Mouse (Mus musculus) B cell, adult (primary cell): ENCODE results near the gene Olfr1428. TPM values are rescaled to one million over a fixed set of nuclear protein-coding genes. Genes with fewer than 3 reads are reported as not detected.

Source experiments
- total RNA-seq: library from RNA; stranded (reverse); gene quantifications from 4 replicates; pipeline ENCODE4 v1.2.4, GENCODE M21; 2023; ENCODE audit not compliant: inconsistent age

Olfr1428 gene
- not detected in 4 replicates for total RNA-seq

DNA sequence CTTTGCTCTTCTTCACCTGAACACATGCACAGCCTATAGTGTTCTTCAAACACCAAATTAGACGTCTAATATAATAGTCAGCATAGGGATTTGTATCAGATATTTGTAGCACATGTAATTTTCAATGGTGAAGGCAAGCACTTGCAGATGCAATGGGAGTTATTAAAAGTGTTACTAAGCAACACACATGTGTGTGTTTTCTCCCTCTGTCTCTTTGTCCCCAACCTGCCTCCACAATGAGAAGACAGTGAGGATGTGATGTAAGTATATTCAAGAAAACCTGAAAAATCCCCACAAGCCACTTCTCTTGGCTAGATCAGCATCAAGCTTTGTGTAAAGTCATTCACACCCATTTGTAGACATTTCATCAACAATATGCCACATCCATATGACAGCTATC is at the start of gene Olfr1428:
Gene Olfr1428, minus strand, starts transcription at position 101 of the 400 bp plus-strand sequence.

DNA sequence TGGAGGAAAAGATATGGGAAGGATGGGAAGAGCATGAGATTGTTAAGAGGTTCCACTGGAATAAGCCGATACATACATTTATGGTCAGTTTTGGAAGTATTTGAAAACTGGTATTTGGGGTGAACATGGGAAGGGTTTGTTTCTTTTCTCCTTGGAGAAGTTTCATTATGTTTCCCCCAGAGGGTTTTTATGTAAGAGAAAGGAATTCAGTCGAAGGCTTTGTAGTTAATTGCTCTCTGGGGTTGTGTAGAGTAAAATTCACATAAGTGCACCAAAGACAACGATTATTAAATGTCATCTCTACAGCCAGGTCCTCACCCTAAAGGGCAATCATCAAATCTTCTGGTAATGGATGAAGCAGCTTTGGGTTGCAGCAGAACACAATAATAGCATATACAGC is 7.4 kb upstream of the Olfr1428 start, which contains the start of gene Olfr76:
Gene Olfr76, minus strand, starts transcription at position 101 of the 400 bp plus-strand sequence.

DNA sequence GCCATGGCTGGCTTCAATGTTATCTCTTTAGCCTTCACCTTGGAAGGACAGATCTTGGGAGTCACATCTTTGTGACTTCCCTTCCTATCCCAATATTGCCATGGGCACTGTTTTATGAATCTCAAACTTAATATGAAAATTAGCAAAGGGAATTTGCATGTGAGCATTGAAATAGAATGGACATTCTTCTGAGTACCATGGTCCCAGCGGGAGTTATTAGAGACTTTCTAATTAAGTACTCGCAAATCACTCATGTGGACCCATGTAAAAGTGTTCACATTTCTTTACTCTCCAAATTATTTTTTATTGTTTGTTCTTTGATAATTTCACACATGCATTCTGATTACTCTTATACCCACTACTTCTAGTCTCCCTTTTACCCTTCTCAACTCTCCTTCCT is 12.5 kb downstream of the Olfr1428 start, which contains the start of gene Olfr1427:
Gene Olfr1427, minus strand, starts transcription at position 101 of the 400 bp plus-strand sequence.

DNA sequence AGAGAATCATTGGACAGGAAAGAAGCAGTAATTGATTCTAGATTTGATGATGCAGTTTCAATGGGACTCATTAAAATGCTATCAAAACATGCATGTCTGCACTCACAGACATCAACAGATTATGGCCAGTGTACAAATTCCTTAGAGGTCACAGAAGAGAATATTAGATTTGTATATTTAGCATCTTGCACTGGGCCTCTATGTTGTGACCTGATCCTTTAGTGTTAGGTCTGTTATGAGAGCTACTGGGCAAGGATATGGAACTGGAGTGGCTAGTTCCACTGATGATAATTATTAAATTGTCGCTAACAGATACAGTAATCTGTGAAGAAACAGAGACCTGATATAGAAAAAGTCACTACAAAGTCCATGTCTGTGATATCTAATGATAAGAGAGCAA is 23.8 kb downstream of the Olfr1428 start, which contains the start of gene Olfr1426:
Gene Olfr1426, minus strand, starts transcription at position 101 of the 400 bp plus-strand sequence.

DNA sequence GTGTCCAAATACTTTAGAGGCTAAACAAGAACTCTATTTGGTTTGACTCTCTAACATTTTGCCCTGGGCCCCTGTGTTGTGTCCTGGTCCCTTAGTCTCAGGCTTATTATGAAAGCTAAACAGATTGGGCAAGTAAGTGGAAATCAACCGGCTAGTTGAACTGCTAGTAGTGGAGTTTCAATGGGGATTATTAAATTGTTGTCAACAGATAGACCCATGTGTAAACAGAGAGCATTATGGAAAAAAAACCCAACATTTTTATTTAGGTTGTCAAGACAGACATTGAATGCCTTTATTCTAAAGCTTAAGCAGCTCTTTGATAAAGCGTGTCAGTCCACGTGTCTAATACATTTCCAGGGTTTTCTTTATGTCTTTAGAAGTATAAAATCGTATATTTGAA is 38.1 kb downstream of the Olfr1428 start, which contains the start of gene Olfr1425:
Gene Olfr1425, minus strand, starts transcription at position 101 of the 400 bp plus-strand sequence.

DNA sequence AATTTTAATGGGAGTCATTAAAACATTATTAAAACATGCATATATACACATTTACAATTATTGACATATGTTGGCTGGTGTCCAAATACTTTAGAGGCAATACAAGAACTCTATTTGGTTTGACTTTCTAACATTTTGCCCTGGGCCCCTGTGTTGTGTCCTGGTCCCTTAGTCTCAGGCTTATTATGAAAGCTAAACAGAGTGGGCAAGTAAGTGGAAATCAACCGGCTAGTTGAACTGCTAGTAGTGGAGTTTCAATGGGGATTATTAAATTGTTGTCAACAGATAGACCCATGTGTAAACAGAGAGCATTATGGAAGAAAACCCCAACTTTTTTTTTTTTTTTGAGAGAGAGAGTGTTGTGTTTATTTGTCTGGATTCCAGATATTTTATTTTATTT is 53.1 kb downstream of the Olfr1428 start, which contains the start of gene Olfr1424:
Gene Olfr1424, minus strand, starts transcription at position 101 of the 400 bp plus-strand sequence.

Other genes starting within 250 kb of the Olfr1428 start
- not detected in 4 replicates for gene Olfr1419, start 240.8 kb downstream of the Olfr1428 start, total RNA-seq
- gene Olfr1420, start 229.3 kb downstream of the Olfr1428 start, total RNA-seq: not detected in 4 replicates
- 63.1 to 71.0 TPM (median 70.2 TPM) in 4 replicates for gene Patl1, start 203.5 kb downstream of the Olfr1428 start, total RNA-seq
- 49.4 to 51.9 TPM (median 50.6 TPM) in 4 replicates for gene Osbp, start 150.0 kb downstream of the Olfr1428 start, total RNA-seq
- gene Olfr1423, start 74.6 kb downstream of the Olfr1428 start, total RNA-seq: not detected in 4 replicates
- not detected in 4 replicates for gene Olfr1424, start 53.2 kb downstream of the Olfr1428 start, total RNA-seq
- gene Olfr1425, start 38.2 kb downstream of the Olfr1428 start, total RNA-seq: not detected in 4 replicates
- not detected in 4 replicates for gene Olfr1426, start 23.9 kb downstream of the Olfr1428 start, total RNA-seq
- gene Olfr1427, start 12.6 kb downstream of the Olfr1428 start, total RNA-seq: not detected in 4 replicates
- gene Olfr76, start 7.3 kb upstream of the Olfr1428 start, total RNA-seq: not detected in 4 replicates
- not detected in 4 replicates for gene Olfr1555-ps1, start 54.2 kb upstream of the Olfr1428 start, total RNA-seq
- gene Olfr1431, start 84.7 kb upstream of the Olfr1428 start, total RNA-seq: not detected in 4 replicates
- not detected in 4 replicates for gene Olfr1432, start 116.7 kb upstream of the Olfr1428 start, total RNA-seq
- not detected in 4 replicates for gene Olfr262, start 125.8 kb upstream of the Olfr1428 start, total RNA-seq
- not detected in 4 replicates for gene Olfr235, start 145.1 kb upstream of the Olfr1428 start, total RNA-seq
- gene Olfr1434, start 164.0 kb upstream of the Olfr1428 start, total RNA-seq: not detected in 4 replicates
- gene Olfr1436, start 183.2 kb upstream of the Olfr1428 start, total RNA-seq: not detected in 4 replicates
- gene Olfr1437, start 209.2 kb upstream of the Olfr1428 start, total RNA-seq: not detected in 4 replicates
- gene Olfr1438-ps1, start 220.0 kb upstream of the Olfr1428 start, total RNA-seq: not detected in 4 replicates